Mouse (Mus musculus): ENCODE results near the gene Dennd6b. TPM values are rescaled to one million over a fixed set of nuclear protein-coding genes. Genes with fewer than 3 reads are reported as not detected.

Dennd6b gene
- total RNA-seq (2014; rRNA removed) (73.9 and 79.9 TPM in 2 replicates), polyA plus RNA-seq (2015; fragmentation: Nextera tagmentation; extraction: Ambion mirVana) (60.1 and 62.2 TPM in 2 replicates)

DNA sequence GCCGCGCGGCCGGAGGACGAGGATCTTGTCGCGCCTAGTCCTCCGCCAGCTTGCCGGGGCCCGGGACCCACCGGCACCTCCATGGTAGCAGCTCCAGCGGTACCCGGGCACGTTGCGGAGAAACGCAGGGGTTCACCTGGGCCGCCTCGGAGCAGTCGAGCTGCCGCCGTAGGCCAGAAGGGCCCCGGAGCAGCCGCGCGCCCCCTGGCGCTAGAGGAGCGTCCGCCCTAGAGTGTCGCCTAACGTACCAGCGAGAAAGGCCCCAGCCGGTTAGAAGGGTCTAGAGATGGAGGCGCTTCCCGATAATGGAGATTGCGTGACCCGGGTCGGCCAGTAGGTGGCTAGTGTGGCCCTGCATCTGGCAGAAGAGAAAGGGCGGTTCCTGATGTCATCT is at the start of gene Dennd6b:
Gene Dennd6b (minus strand): TSS at position 184 of the 394 bp plus-strand sequence.
- Histone ChIP-seq H3K4me2 (ENCODE audit: low read depth, low read length) (peak within 1 kb of the TSS; percentile 82), H3K4me1 (ENCODE audit: insufficient read depth, low read length) (peaks cover 13% of the 10 kb centered on the region), H3K4me3 (ENCODE audit: low read length) (peak within 1 kb of the TSS; percentile 75), H3K27ac (peak within 1 kb of the TSS; percentile 97), H3K27me3 (ENCODE audit: insufficient read depth, low read length) (no peaks in the 10 kb centered on the region), H3K9me3 (ENCODE audit: low read length) (no peaks in the 10 kb centered on the region), H3K36me3 (ENCODE audit: insufficient read depth, low read length) (no peaks in the 10 kb centered on the region), H3K9ac (replicated peaks; ENCODE audit: low read length) (peak within 1 kb of the TSS; percentile 96)
- under 1% methylated on average over 38 of the region's 38 CpGs for WGBS
- DNase-seq (ENCODE audit: low spot score) (peak; percentile 99), ATAC-seq (peak; percentile 98)
- TF ChIP-seq CTCF (IDR thresholded peaks at IDR 0.05; ENCODE audit: low read depth): peak; percentile 93

DNA sequence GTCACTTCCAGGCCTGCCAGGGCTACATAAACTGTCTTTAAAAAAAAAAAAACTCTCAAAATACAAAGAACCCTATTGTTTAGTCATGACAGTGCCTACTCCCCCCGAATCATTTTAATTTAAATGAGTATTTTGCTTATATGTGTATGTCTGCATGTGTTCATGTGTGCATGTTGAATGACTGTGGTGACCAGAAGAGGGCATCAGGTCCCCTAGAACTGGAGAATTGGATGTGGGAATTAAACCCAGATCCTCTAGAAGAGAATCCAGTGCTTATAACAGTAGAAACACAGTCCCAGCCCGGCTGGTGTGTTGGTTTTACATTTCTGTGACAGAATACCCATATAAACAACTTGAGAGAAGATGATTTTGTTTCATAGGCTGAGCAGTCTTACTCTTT is 44.7 kb upstream of the Dennd6b start:
- Histone ChIP-seq H3K27me3 (ENCODE audit: insufficient read depth, low read length) (no peaks in the 10 kb centered on the region), H3K9ac (replicated peaks; ENCODE audit: low read length) (no peak overlapping the region), H3K4me2 (ENCODE audit: low read depth, low read length) (no peak overlapping the region), H3K4me3 (ENCODE audit: low read length) (no peak overlapping the region), H3K9me3 (ENCODE audit: low read length) (no peaks in the 10 kb centered on the region), H3K36me3 (ENCODE audit: insufficient read depth, low read length) (peaks cover 10% of the 10 kb centered on the region), H3K27ac (no peak overlapping the region), H3K4me1 (ENCODE audit: insufficient read depth, low read length) (no peaks in the 10 kb centered on the region)
- ATAC-seq (no peak), DNase-seq (ENCODE audit: low spot score) (peak; percentile 15)
- TF ChIP-seq CTCF (IDR thresholded peaks at IDR 0.05; ENCODE audit: low read depth): peak; percentile 39
- 67% methylated on average over 2 of the region's 2 CpGs for WGBS

DNA sequence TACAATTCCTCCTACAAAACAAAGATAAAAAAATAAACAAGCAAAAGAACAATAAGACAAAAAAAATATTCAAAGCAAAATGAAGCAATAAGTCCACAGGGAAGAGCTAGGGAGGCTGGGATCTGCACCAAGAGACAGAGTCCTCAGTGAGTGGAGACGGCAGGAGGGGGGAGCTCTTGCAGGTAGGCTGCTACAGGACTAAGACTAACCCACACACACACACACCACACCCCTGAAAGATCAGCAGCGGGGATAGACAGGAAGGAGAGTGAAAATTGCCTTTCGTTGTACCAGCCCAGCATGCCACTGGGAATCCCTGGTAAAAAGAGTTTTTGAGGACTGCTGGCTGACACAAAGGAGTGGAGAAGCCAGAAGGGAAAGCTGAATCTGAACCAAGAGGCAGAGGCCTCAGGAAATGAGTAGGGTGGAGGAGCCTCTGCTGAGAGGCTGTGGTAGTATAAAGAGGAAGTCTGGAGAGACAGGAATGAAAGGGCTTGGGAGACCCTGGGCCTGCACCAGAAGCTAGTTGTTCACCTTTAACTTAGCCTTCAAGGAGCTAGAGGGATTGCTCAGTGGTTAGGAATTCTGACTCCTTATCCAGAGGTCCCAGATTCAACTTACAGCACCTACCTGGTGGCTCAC is 43.6 kb upstream of the Dennd6b start:
- no peaks in the 10 kb centered on the region for H3K27me3 ChIP-seq (ENCODE audit: insufficient read depth, low read length)
- no peak for TF ChIP-seq CTCF (IDR thresholded peaks at IDR 0.05; ENCODE audit: low read depth)
- DNase-seq (ENCODE audit: low spot score) (no peak), ATAC-seq (no peak)
- H3K27ac ChIP-seq: no peak overlapping the region
- H3K9ac ChIP-seq (replicated peaks; ENCODE audit: low read length): no peak overlapping the region
- peaks cover 10% of the 10 kb centered on the region for H3K36me3 ChIP-seq (ENCODE audit: insufficient read depth, low read length)
- no peak overlapping the region for H3K4me2 ChIP-seq (ENCODE audit: low read depth, low read length)
- H3K4me3 ChIP-seq (ENCODE audit: low read length): no peak overlapping the region
- no peaks in the 10 kb centered on the region for H3K9me3 ChIP-seq (ENCODE audit: low read length)
- WGBS: 52% methylated on average over 3 of the region's 3 CpGs
- no peaks in the 10 kb centered on the region for H3K4me1 ChIP-seq (ENCODE audit: insufficient read depth, low read length)

DNA sequence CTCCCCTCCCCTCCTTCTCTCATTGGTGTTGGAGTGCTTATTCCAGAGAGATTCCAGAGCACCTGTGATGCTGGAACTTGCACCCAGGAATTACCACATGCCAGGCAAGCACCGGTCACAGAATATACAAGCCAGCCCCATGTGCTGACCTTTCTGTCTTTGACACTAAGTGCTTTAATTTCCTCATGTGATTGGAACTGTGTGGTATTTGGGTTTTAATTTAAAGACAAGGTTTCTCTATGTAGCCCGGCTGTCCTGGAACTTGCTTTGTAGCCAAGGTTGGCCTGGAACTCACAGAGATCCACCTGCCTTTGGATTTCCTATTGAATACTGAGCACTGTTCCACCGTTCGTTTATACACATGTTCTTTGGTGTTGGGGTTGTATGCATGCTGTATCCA is 37.8 kb upstream of the Dennd6b start:
- Histone ChIP-seq H3K36me3 (ENCODE audit: insufficient read depth, low read length) (no peaks in the 10 kb centered on the region), H3K4me3 (ENCODE audit: low read length) (no peak overlapping the region), H3K4me2 (ENCODE audit: low read depth, low read length) (no peak overlapping the region), H3K9me3 (ENCODE audit: low read length) (no peaks in the 10 kb centered on the region), H3K4me1 (ENCODE audit: insufficient read depth, low read length) (no peaks in the 10 kb centered on the region), H3K9ac (replicated peaks; ENCODE audit: low read length) (no peak overlapping the region), H3K27me3 (ENCODE audit: insufficient read depth, low read length) (no peaks in the 10 kb centered on the region), H3K27ac (no peak overlapping the region)
- no peak for ATAC-seq
- no peak for TF ChIP-seq CTCF (IDR thresholded peaks at IDR 0.05; ENCODE audit: low read depth)
- DNase-seq (ENCODE audit: low spot score): no peak
- 82% methylated on average over 4 of the region's 4 CpGs for WGBS

DNA sequence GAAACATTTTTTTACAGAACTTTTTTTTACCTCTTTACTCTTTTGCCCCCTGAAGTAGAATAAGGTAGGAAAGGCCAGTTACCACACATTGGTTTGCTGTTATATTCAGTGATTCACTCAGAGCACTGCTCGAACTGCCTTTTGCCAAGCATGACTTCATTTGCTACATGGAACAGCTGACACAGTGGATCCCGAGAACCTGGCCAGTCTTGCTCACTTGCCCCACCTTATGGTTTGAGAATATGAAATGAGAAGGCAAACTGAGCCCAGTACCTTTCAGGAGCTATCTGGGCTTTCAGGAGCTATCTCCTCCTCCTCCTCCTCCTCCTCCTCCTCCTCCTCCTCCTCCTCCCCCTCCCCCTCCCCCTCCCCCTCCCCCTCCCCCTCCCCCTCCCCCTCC is 37.3 kb upstream of the Dennd6b start:
- H3K9ac ChIP-seq (replicated peaks; ENCODE audit: low read length): no peak overlapping the region
- no peaks in the 10 kb centered on the region for H3K4me1 ChIP-seq (ENCODE audit: insufficient read depth, low read length)
- H3K27me3 ChIP-seq (ENCODE audit: insufficient read depth, low read length): no peaks in the 10 kb centered on the region
- peak; percentile 25; the same call in 1 of the 2 replicates for TF ChIP-seq CTCF (IDR thresholded peaks at IDR 0.05; ENCODE audit: low read depth)
- WGBS: 23% methylated on average over 2 of the region's 2 CpGs
- H3K4me2 ChIP-seq (ENCODE audit: low read depth, low read length): no peak overlapping the region
- no peaks in the 10 kb centered on the region for H3K9me3 ChIP-seq (ENCODE audit: low read length)
- DNase-seq (ENCODE audit: low spot score) (peak; percentile 48), ATAC-seq (no peak)
- no peaks in the 10 kb centered on the region for H3K36me3 ChIP-seq (ENCODE audit: insufficient read depth, low read length)
- no peak overlapping the region for H3K4me3 ChIP-seq (ENCODE audit: low read length)
- H3K27ac ChIP-seq: no peak overlapping the region

DNA sequence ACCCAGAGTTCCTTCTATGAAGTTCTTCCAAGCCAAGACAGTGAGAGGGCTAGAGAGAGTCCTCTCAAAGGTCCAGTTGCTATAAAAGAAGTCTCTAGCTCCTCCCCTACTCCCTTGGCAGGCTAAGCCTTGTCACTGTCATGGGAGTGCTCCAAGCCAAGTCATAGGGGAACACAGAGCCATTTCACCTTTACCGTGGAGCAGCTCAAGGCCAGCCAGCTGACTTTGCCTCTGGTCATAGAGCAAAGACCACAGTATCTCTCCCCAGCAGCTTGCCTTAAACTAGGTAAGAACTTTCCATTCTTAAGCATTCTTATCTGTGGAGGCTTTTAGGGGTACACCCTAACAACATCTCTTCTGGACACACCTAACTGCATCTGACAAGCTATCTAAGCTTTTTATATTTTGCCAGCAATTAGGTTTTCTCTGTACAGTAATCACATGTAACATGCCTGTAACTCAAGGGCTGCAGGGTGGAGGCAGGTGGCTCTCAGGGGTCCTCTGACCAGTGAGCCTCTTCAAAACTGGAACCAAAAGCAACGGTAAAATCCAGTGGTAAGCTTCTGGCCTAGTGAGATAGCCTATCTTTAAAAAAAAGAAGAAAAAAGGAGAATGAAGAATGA is 19.4 kb upstream of the Dennd6b start:
- Histone ChIP-seq H3K27ac (no peak overlapping the region), H3K36me3 (ENCODE audit: insufficient read depth, low read length) (no peaks in the 10 kb centered on the region; the same call in 1 of the 2 replicates), H3K4me3 (ENCODE audit: low read length) (no peak overlapping the region), H3K9ac (replicated peaks; ENCODE audit: low read length) (no peak overlapping the region), H3K4me1 (ENCODE audit: insufficient read depth, low read length) (peaks cover 12% of the 10 kb centered on the region; the same call in 1 of the 2 replicates), H3K27me3 (ENCODE audit: insufficient read depth, low read length) (no peaks in the 10 kb centered on the region), H3K9me3 (ENCODE audit: low read length) (no peaks in the 10 kb centered on the region), H3K4me2 (ENCODE audit: low read depth, low read length) (no peak overlapping the region)
- TF ChIP-seq CTCF (IDR thresholded peaks at IDR 0.05; ENCODE audit: low read depth): no peak
- DNase-seq (ENCODE audit: low spot score) (no peak), ATAC-seq (no peak)
- 71% methylated on average over 2 of the region's 2 CpGs for WGBS

DNA sequence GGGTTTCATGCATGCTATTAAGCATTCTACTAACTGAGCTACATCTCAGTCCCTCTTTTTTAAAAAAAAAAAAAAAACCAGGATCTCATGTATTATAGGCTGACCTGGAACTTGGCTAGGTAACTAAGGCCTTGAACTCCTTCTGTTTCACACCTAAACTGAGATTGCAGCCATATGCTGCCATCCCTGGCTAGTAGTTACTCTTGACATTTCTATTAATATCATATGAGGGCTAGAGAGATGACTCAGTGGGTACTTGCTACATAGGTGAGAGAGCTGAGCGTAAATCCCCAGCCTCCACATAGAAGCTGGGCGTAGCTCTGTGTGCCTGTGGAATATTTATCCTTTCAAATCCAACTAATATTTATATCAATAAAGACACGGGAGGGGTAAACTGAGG is 18.7 kb upstream of the Dennd6b start:
- no peaks in the 10 kb centered on the region; the same call in 1 of the 2 replicates for H3K36me3 ChIP-seq (ENCODE audit: insufficient read depth, low read length)
- H3K4me3 ChIP-seq (ENCODE audit: low read length): no peak overlapping the region
- H3K4me1 ChIP-seq (ENCODE audit: insufficient read depth, low read length): peaks cover 12% of the 10 kb centered on the region; the same call in 1 of the 2 replicates
- H3K9me3 ChIP-seq (ENCODE audit: low read length): no peaks in the 10 kb centered on the region
- whole genome bisulfite sequencing: 93% methylated on average over 3 of the region's 3 CpGs
- H3K9ac ChIP-seq (replicated peaks; ENCODE audit: low read length): no peak overlapping the region
- no peak for TF ChIP-seq CTCF (IDR thresholded peaks at IDR 0.05; ENCODE audit: low read depth)
- H3K27me3 ChIP-seq (ENCODE audit: insufficient read depth, low read length): no peaks in the 10 kb centered on the region
- no peak for ATAC-seq
- no peak for DNase-seq (ENCODE audit: low spot score)
- no peak overlapping the region for H3K27ac ChIP-seq
- H3K4me2 ChIP-seq (ENCODE audit: low read depth, low read length): no peak overlapping the region
